Comparison of ENCODE assay signal across 20 mouse cellular contexts in genomic region chr17:65656076-65656475, GRCm38 (mm10). TPM values are rescaled to one million over a fixed set of nuclear protein-coding genes. Genes with fewer than 3 reads are reported as not detected.
DNase-seq lines count a peak whose midpoint lies in the region; ATAC-seq and TF ChIP-seq lines count a peak whose summit lies in the region.
"Had no signal": no experiment of that assay in that cellular context is flagged by ENCODE, and none has a peak within 500 bp of the region (broad histone marks: within the 10 kb centered on the region; RNA-seq: fewer than 3 reads in every experiment).

No protein-coding gene starts in this region.

- TF ChIP-seq CTCF in testis, adult 2 months (IDR thresholded peaks at IDR 0.05; ENCODE audit: control insufficient read depth, insufficient read depth, insufficient replicate concordance, low read depth, low read length), result no peak

- peak overlapping the region; percentile 74 for H3K27ac ChIP-seq in testis, adult 2 months (ENCODE audit: control insufficient read depth, insufficient read depth, low read depth, low read length)
- H3K27ac ChIP-seq in liver, embryonic 12.5 days, result peak overlapping the region; percentile 42
- no peak overlapping the region for H3K27ac ChIP-seq in liver, embryonic 16.5 days (ENCODE audit: low read length)
- no peak overlapping the region for H3K27ac ChIP-seq in forebrain, embryonic 11.5 days (ENCODE audit: low read depth, low read length)
- H3K27ac ChIP-seq in midbrain, embryonic 10.5 days (replicated peaks), result no peak overlapping the region
- H3K27ac ChIP-seq: embryonic facial prominence, embryonic 12.5 days; gastrocnemius, adult 2 months; hindbrain, embryonic 10.5 days; hindbrain, embryonic 14.5 days had no signal

- H3K4me3 ChIP-seq in testis, adult 2 months (ENCODE audit: control insufficient read depth, low read depth, low read length), result no peak overlapping the region
- H3K4me3 ChIP-seq in liver, embryonic 12.5 days, result no peak overlapping the region
- H3K4me3 ChIP-seq in liver, embryonic 16.5 days (ENCODE audit: low read depth, low read length), result no peak overlapping the region
- no peak overlapping the region for H3K4me3 ChIP-seq in forebrain, embryonic 11.5 days (ENCODE audit: low read depth, low read length)
- no peak overlapping the region for H3K4me3 ChIP-seq in midbrain, embryonic 10.5 days
- H3K4me3 ChIP-seq: embryonic facial prominence, embryonic 12.5 days; gastrocnemius, adult 2 months; heart, embryonic 12.5 days; hindbrain, embryonic 10.5 days had no signal

- ATAC-seq in liver, embryonic 12.5 days, result peak; percentile 67; the same call in 1 of the 2 replicates
- ATAC-seq in liver, embryonic 16.5 days (ENCODE audit: low read depth), result peak; percentile 64
- no peak for ATAC-seq in forebrain, embryonic 11.5 days (replicated peaks; ENCODE audit: low FRiP score)
- ATAC-seq: forebrain, embryonic 14.5 days had no signal

- no peaks in the 10 kb centered on the region for H3K27me3 ChIP-seq in testis, adult 2 months (ENCODE audit: control insufficient read depth, insufficient read depth, low read length)
- no peaks in the 10 kb centered on the region for H3K27me3 ChIP-seq in liver, embryonic 12.5 days (replicated peaks)
- no peaks in the 10 kb centered on the region for H3K27me3 ChIP-seq in liver, embryonic 16.5 days (ENCODE audit: control insufficient read depth, insufficient read depth, low read depth, low read length)
- no peaks in the 10 kb centered on the region for H3K27me3 ChIP-seq in forebrain, embryonic 11.5 days (ENCODE audit: control insufficient read depth, insufficient read depth, low read length)
- no peaks in the 10 kb centered on the region for H3K27me3 ChIP-seq in midbrain, embryonic 10.5 days (ENCODE audit: low read depth, poor library complexity, severe bottlenecking)
- H3K27me3 ChIP-seq: embryonic facial prominence, embryonic 12.5 days; heart, embryonic 12.5 days had no signal

- DNase-seq in testis, postnatal 14 days (ENCODE audit: low spot score), result no peak
- DNase-seq in forebrain, embryonic 11.5 days (ENCODE audit: low spot score), result no peak
- no peak for DNase-seq in midbrain, embryonic 10.5 days (ENCODE audit: low spot score)
- no peak for DNase-seq in spleen, postnatal 10 days (ENCODE audit: low spot score in 2 of 2)
- DNase-seq: adrenal gland, postnatal 10 days; cerebellum, adult 11 months; cerebellum, adult 8-10 months; cerebellum, postnatal 14 days; gastrocnemius, adult 2 months; gastrocnemius, postnatal 25 days had no signal

- TF ChIP-seq POLR2A in testis, adult 2 months (IDR thresholded peaks at IDR 0.05; ENCODE audit: control insufficient read depth, low read depth, low read length), result no peak

- no peaks in the 10 kb centered on the region for H3K36me3 ChIP-seq in testis, adult 2 months (ENCODE audit: control insufficient read depth, insufficient read depth, low read length)
- no peaks in the 10 kb centered on the region for H3K36me3 ChIP-seq in liver, embryonic 12.5 days
- no peaks in the 10 kb centered on the region for H3K36me3 ChIP-seq in liver, embryonic 16.5 days (ENCODE audit: control insufficient read depth, insufficient read depth)
- H3K36me3 ChIP-seq in forebrain, embryonic 11.5 days (ENCODE audit: control insufficient read depth, insufficient read depth, low read length), result no peaks in the 10 kb centered on the region
- H3K36me3 ChIP-seq in midbrain, embryonic 10.5 days, result peaks cover 13% of the 10 kb centered on the region; the same call in 1 of the 2 replicates

- no peak overlapping the region for H3K9ac ChIP-seq in liver, embryonic 12.5 days
- H3K9ac ChIP-seq in liver, embryonic 16.5 days (ENCODE audit: low read depth, low read length), result no peak overlapping the region
- H3K9ac ChIP-seq in forebrain, embryonic 11.5 days (ENCODE audit: low read length), result no peak overlapping the region
- H3K9ac ChIP-seq: embryonic facial prominence, embryonic 12.5 days; heart, embryonic 12.5 days; hindbrain, embryonic 14.5 days had no signal

- no peak overlapping the region for H3K4me2 ChIP-seq in liver, embryonic 12.5 days
- H3K4me2 ChIP-seq in liver, embryonic 16.5 days (ENCODE audit: low read depth, low read length), result no peak overlapping the region
- H3K4me2 ChIP-seq in forebrain, embryonic 11.5 days (ENCODE audit: low read depth, low read length, severe bottlenecking), result no peak overlapping the region
- H3K4me2 ChIP-seq: embryonic facial prominence, embryonic 12.5 days; heart, embryonic 12.5 days; hindbrain, embryonic 14.5 days had no signal

- H3K9me3 ChIP-seq in liver, embryonic 12.5 days (replicated peaks), result no peaks in the 10 kb centered on the region
- no peaks in the 10 kb centered on the region for H3K9me3 ChIP-seq in liver, embryonic 16.5 days (replicated peaks; ENCODE audit: control insufficient read depth, low read length)
- H3K9me3 ChIP-seq in forebrain, embryonic 11.5 days (ENCODE audit: control insufficient read depth, low read length), result no peaks in the 10 kb centered on the region
- no peaks in the 10 kb centered on the region for H3K9me3 ChIP-seq in midbrain, embryonic 10.5 days (replicated peaks)
- H3K9me3 ChIP-seq: embryonic facial prominence, embryonic 12.5 days; heart, embryonic 12.5 days; hindbrain, embryonic 10.5 days had no signal

- peaks cover 9% of the 10 kb centered on the region for H3K4me1 ChIP-seq in testis, adult 2 months (ENCODE audit: control insufficient read depth, insufficient read depth, low read length)
- peaks cover 23% of the 10 kb centered on the region for H3K4me1 ChIP-seq in liver, embryonic 12.5 days
- peaks cover 11% of the 10 kb centered on the region for H3K4me1 ChIP-seq in liver, embryonic 16.5 days (ENCODE audit: control insufficient read depth, low read depth, low read length)
- H3K4me1 ChIP-seq in forebrain, embryonic 11.5 days (replicated peaks; ENCODE audit: control insufficient read depth, insufficient read depth, low read length), result no peaks in the 10 kb centered on the region
- no peaks in the 10 kb centered on the region for H3K4me1 ChIP-seq in midbrain, embryonic 10.5 days
- H3K4me1 ChIP-seq: embryonic facial prominence, embryonic 12.5 days; hindbrain, embryonic 10.5 days had no signal

- 52% methylated on average over 8 of the region's 8 CpGs for WGBS in liver, embryonic 12.5 days (ENCODE audit: insufficient replicate concordance)
- WGBS in liver, embryonic 16.5 days (ENCODE audit: insufficient replicate concordance), result 43% methylated on average over 8 of the region's 8 CpGs
- 92% methylated on average over 8 of the region's 8 CpGs for WGBS in forebrain, embryonic 11.5 days
- 90% methylated on average over 8 of the region's 8 CpGs for WGBS in midbrain, embryonic 10.5 days

RNA-seq across cellular contexts. Expression of gene Txndc2, which starts 14.1 kb away (rescaled TPM):
- polyA plus RNA-seq in testis, adult 2 months (2012; rRNA removed), result 219 and 252 TPM in 2 replicates
- polyA plus RNA-seq in liver, embryonic 12.5 days (2016; fragmentation: Nextera tagmentation; extraction: Ambion mirVana), result not detected in 2 replicates
- not detected in 2 replicates for polyA plus RNA-seq in liver, embryonic 16.5 days (2015; fragmentation: Nextera tagmentation; extraction: Ambion mirVana)
- polyA plus RNA-seq in forebrain, embryonic 11.5 days (2014; fragmentation: Nextera tagmentation; extraction: Ambion mirVana), result 0.24 and 0.39 TPM in 2 replicates
- polyA plus RNA-seq in midbrain, embryonic 10.5 days (2016; fragmentation: Nextera tagmentation; extraction: Ambion mirVana), result not detected in 2 replicates
- polyA plus RNA-seq: cortical plate, adult 2 months; heart, embryonic 12.5 days; heart, embryonic 16.5 days had no signal

RNA-seq across cellular contexts. Expression of gene Vapa, which starts 42.7 kb away (rescaled TPM):
- 32.0 and 36.9 TPM in 2 replicates for polyA plus RNA-seq in testis, adult 2 months (2012; rRNA removed)
- polyA plus RNA-seq in liver, embryonic 12.5 days (2016; fragmentation: Nextera tagmentation; extraction: Ambion mirVana), result 106 and 107 TPM in 2 replicates
- 55.8 and 57.0 TPM in 2 replicates for polyA plus RNA-seq in liver, embryonic 16.5 days (2015; fragmentation: Nextera tagmentation; extraction: Ambion mirVana)
- polyA plus RNA-seq in forebrain, embryonic 11.5 days (2014; fragmentation: Nextera tagmentation; extraction: Ambion mirVana), result 213 and 224 TPM in 2 replicates
- 174 and 184 TPM in 2 replicates for polyA plus RNA-seq in midbrain, embryonic 10.5 days (2016; fragmentation: Nextera tagmentation; extraction: Ambion mirVana)

Comparison
In these comparisons a context has a peak if more than half of its experiments do, and no peak if none do; other contexts are left out.
1. H3K27ac ChIP-seq: peak in testis, adult 2 months (single experiment) and liver, embryonic 12.5 days (single experiment); none in liver, embryonic 16.5 days (single experiment), forebrain, embryonic 11.5 days (single experiment) and midbrain, embryonic 10.5 days (single experiment).
2. RNA of gene Txndc2, which starts 14.1 kb away (polyA plus RNA-seq): 219 to 252 TPM in testis, adult 2 months; 0.24 to 0.39 TPM in forebrain, embryonic 11.5 days, not detected in liver, embryonic 16.5 days, not detected in midbrain, embryonic 10.5 days and not detected in liver, embryonic 12.5 days; every median in the first group is over 100 times any median in the second.